Mouse (Mus musculus) left cerebral cortex, adult 8-10 months (tissue): ENCODE measurements around the gene Gm26938. TPM values are rescaled to one million over a fixed set of nuclear protein-coding genes. Genes with fewer than 3 reads are reported as not detected.
A peak's percentile ranks its signal among the peaks of the same experiment; 100 is the strongest.

Experiments
- DNase-seq, 2 experiments: peaks; one replicate each; pipeline ENCODE4 v3.0.0; 2022; ENCODE audit warnings: low spot score in 2 of 2
- total RNA-seq, 4 experiments: library from RNA; stranded (reverse); gene quantifications; 2 replicates each; pipeline ENCODE4 v1.2.4; 2022

The Gm26938 gene
- not detected for total RNA-seq

DNA sequence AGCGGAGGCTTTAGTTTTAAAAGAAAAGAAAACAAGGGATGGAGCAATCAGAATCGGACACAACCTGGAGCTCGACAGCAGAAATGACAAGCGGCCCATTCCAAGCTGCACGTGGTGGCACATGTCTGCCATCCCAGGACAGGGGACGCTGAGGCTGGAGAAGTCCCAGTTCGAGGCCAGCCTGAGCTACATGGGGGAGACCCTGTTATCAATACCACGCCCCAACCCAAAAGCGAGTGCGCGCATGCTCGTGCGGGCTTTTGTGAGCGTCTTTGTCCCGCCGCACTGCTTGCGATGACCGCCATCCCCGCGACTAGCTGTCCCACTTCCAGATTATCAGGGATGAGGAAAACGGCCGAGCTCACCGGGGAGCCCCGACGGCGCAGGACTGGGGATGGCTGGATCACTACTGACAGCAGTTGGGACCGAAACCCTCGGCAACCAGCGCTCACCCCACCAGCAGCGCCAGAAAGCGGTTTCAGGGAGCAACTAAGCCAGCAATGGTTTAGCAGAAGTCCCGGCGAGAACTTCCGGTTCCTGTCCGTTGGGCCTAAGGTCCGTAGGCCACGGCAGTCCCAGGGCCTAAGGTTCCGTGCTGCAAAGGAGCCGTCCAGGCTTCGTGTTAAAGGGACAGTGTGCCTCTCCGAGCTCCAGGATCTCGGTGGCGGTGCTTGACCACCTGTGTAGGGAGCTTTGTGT lies at the start of gene Gm26938, which contains the start of gene Psmg3:
Gene Gm26938, minus strand, starts transcription at position 51 of the 699 bp plus-strand sequence.
Gene Psmg3, minus strand, starts transcription at position 529 of the 699 bp plus-strand sequence.
- DNase-seq: peak; percentile 77 to 98

DNA sequence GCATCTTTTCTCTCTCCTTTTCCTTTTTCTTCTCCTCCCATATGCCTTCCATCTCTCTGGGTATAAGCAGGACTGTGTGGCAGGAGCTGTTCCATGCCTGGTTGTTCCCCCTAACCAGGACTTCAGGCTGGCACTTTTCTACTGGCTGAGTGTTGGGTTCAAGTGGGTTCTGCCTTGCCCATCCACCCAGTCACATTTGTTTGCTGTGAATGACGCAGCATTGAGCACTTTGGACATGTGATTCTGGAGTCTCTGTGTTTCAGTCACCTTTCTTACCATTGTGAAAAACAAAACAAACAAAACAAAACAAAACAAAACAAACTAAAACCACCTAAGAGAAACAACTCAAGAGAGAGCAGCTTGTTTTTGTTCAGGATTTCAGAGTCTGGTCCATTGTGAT lies 45.3 kb upstream of the Gm26938 start:
- DNase-seq: no peak

DNA sequence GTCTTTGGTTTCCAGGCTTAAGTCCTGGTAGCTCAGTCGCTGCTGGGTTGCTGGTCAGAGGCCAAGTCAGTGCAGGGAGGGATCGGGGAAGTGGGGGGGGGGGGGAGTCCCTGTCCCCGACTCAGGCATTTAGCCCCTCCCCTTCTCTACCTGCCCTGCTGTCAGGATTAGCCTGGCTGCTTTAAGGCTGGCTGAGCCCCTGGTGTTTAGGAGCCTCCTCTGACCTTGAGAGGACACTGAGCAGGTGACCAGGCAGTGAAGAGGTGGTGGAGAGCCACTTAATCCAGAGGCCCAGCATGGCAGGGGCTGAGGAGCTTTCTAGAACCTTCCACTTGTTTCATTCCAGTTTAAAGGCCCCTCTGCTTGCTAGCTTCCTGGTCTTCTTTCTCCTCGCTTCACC lies 44.7 kb upstream of the Gm26938 start:
- no peak for DNase-seq

DNA sequence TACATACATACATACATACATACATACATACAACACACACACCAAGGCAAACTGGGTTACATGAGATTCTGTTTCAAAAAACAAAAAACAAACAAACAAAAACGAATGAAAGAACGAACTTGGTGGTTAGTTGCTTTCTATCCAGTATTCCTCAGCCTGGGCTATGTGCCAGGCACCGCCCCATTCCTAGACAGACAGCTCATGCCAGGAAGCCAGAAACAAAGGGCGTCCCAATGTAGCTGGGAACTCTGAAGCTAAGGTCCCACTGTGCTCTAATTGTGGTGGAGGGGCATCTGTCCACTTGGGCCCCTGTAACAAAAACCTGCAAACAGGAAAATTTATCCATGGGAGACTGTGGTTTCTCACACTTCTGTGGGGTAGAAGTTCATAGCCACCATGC lies 36.6 kb upstream of the Gm26938 start:
- DNase-seq: no peak

DNA sequence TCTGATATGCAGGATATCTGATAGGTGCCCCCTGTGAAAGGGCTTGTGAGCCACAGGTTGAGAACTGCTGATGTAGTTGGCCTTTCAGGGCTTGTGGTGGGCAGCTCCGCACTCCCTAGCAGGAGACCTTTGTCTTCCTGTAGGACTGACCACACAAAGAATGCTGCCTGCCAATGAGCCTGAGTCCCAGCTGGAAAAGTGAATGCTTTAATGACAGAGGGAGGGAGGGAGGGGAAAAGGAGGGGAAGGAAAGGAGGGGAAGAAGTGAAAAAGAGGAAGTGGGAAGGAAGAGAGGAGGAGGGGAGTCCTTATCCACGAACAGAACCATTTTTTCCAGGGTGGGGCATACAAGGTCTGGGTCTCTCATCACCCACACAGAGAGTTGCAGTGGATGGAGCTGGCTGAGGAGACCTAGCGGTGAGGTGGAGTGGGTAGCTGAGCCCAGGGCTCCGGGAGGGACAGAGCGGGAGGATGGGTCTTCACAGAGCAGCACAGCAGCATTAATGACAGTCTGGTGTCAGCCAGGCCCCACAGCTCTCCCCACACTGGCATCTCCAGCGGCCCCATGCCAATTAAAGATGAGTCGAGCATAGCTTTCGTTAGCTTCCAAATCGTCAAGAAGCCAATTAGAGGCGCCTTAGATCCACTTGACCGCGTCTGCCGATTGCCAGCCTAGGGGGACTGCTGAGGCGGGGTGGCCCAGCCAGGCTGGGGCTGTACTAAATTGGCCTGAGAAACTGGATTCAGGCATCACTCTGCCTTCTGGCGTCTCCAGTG lies 34.3 kb upstream of the Gm26938 start:
- no peak for DNase-seq

DNA sequence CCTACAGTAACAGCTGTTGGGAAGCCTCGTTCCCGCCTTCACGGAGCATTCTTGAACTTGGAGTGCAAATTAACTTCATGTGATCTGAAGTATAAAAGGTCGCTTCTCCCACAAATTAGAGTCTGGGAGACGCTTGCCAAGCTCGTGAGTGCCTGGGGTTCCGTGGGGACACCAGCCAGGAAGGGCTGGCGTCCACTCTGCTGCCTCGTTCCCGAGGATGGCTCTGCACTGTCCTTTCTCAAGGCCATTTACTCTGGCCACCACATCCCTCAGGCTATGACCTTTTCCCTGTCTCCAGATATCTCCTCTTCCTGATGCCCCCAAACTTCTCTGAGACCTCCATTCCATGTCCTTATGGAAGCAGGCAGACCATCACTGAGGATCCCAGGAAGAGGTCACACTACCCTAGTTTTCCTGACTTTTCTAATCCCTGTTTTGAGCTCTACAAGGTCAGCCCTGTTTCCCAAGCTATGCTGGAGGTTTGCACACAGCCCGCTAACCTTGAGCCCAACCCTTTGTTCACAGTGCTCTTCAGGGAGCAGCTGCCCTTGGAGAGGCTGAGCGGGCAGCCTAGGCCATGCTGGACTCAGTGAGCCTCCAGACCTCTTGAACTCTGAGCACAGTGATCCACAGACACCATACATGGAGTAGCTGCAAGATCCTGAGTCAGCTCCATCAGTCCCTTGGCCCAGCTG lies 23.6 kb upstream of the Gm26938 start:
- DNase-seq: no peak

DNA sequence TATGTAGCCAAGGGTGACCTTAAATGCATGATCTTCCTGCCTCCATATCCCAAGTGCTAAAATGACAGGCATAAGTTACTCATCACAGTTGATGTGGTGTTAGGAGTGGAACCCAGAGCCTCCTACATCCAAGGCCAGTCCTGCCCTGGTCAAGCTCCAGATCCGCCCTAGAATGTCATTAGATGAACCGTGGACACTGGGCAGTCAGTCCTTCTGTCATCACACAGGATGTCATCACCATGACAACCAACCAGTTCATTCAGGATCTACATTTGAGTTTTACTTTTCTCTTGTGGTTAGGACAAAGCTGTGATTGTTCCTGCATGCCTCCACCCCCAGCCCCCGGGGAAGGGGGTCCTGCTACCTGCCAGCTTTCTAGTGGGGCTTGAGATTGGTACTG lies 12.9 kb upstream of the Gm26938 start:
- DNase-seq: no peak

DNA sequence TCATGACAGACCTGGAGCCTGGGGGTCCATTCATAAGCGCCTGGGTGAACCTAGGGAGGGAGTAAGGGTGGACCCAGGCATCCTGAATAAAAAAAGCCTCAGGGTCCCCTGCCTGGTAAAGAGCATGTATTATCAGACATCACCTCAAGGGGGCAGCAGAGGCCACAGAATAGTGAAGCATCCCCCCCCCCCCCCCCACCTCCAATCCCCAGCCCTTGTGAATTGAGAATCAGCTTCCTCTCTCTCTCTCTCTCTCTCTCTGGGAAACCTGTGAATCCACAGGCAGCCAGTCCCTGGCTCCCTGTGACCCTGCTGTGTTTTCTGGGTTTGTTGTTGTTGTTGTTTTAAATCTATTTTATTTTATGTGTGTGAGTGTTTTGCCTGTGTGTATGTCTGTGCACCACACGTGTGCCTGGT lies 12.3 kb upstream of the Gm26938 start:
- no peak for DNase-seq

DNA sequence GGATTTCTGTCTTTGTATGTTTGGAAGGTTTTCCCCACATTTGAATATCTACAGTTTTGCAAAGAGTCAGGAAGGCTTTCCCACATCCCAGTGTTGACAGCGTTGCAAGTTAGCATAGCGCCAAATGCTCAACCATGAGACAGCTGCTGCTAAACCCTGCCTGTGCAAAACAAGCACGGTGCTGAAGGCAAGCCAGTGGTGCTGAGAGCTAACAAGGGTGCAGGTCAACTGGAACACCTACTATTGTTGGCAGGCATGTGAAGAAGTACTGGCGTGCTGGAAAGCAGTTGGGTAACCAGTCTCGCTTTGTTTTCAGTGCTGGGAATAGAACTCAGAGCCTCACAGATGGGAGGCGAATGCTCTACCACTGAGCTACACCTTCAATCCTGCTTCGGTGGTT lies 9.5 kb upstream of the Gm26938 start:
- DNase-seq: no peak

DNA sequence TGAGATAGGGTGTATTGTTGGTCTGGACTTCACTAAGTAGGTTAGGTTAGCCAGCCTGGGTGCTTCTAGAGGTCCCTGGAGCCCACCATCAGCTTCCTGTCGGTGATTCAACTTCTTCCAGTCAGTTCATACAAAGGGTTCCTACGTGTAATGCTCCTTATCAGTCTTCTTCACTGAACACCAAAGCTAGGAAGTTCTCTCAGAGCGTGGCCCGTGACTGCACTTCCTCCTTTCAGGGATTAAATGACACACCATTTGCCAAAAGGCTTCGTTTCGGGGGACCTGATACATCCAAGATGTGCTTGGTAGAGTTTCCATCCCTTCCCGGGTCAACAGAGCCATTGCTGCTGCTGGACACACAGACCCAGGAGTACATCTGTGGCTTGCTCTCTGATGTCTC lies 5.9 kb upstream of the Gm26938 start:
- DNase-seq: no peak

DNA sequence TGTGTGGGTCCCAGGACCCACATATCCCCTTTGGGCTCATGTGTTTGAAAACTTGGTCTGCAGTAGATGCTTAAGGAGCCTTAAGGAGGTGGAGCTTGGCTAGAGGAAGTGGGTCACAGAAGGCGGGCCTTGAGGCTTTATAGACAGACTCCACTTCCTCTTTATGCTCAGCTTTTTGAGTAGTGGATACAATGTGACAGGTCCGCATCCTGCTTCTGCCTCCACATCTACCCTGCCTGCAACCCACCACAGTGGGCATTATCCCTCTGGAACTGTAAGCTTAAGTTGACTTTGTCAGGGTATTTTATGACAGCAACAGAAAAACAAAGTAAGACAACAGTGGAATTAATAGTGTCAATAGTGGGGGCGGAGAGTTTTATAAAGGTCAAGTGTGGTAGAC lies 4.5 kb upstream of the Gm26938 start:
- DNase-seq: no peak

DNA sequence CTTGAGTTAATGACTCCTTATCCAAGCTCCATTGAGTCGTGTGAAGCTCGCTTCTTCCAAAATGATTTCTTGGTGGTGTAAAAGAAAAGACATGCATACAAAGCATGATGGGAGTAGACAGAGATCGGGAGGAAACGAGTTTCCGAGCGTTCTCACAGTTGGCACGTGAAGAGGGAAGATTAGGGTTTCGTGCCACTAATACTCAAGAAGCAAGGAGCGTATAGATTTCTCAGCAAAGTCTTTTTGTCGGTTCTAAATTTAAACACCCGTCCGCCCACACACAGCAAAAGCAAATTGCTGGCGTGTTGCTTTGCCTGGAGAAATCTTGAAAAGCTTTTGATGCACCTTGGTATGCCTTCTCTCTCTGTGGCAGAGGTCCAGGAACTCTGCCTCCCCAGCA lies 3.2 kb upstream of the Gm26938 start:
- DNase-seq: peak in 1 of 2 experiments; percentile 50

DNA sequence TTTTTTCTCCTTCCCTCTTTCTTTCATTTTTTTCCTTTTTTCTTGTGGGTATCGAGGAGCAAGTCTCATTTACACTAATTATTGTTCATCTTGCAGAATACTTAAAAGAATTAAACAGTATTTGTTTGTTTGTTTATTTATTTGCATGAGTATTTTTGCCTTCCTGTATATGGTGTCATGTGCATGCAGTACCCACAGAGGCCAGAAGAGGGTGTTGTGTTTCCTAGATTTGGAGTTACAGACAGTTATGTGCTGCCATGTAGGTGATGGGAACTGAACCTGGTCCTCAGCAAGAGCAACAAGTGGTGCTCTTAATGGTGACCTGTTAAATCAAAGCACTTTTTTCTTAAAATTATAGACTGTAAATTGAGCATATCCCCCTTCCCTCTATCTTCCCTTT lies 1.4 kb upstream of the Gm26938 start:
- DNase-seq: no peak

DNA sequence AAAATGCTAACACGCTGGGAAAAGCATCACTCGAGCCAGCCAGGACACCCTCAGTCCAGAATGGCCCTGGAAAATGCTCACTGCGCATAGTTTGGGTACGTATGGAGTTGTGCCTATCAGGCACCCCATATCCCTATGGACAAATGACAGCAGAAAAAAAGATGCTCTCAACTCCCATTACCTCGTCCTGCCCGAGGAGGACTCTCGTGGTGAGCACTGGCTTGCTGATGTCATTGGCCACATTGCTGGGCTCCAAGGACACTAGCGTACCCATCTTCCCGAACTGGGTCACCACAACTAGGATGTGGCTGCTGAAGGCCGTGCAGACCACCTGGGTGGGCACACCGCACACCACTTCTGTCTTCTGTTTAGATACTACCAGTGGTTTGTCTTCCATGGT lies 260 bp downstream of the Gm26938 start:
- no peak for DNase-seq

DNA sequence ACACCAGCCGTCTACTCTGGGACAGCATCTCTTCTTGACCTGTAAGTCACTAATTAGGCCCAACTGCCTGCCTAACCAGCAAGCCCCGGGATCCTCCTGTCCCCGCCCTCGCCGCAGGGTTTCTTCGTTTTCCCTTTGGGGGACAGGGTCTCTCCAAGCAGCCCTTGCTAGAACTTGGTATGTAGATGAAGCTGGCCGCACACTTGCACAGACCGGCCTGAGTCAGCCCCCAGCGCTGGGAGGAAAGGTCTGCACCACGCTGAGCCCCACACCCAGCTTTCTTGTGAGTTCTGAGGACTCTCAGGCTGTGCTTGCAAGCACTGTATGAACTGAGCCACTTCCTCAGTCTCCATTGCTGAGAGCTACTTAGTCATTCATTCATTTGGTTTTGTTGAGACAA lies 1.7 kb downstream of the Gm26938 start:
- DNase-seq: no peak

DNA sequence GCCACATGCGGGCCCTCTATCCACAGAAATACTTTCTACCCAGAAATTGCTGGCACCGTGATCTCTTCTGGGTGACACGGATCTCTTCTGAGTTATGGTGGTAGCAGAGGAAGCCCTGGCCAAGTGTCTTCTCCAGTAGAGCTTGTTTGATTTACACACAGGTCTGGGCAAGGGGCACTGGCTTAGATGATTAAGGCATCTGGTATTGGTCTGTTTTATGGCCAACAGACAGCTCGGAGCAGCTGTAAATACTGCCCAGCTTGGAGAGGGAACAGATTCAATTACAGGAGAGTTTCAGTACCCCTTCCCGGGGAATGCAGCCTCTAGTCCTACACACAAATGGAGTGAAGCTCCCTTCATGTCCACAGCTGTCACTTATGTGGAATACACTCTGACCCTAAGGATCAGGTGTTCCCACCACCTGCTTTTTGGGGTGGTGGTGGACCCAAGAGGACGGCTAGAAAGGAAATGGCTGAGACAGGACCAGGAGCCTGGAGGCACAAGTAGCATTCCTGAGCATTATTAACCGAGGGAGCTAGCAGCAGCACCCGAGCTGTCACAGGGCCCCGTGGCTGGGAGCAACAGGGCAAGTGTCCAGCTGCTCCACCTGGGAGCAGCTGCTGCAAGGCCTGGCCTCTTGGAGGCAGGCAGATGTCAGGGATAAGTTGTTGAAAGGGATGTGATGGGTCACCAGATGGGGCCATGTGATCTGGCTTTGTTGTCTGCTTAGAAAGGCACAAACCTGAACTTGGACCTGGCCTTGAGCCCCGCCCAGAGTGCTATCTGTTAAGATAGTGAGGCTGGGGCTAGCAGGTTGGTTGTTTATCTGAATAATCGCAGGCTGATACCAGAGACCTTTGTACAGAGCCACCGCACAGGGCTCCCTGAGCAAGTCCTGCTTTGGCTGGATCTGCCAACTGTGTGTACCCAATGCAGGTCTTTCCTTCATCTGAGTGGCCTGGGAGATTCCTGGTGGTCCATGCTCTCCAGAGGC lies 4.4 kb downstream of the Gm26938 start:
- DNase-seq: no peak

DNA sequence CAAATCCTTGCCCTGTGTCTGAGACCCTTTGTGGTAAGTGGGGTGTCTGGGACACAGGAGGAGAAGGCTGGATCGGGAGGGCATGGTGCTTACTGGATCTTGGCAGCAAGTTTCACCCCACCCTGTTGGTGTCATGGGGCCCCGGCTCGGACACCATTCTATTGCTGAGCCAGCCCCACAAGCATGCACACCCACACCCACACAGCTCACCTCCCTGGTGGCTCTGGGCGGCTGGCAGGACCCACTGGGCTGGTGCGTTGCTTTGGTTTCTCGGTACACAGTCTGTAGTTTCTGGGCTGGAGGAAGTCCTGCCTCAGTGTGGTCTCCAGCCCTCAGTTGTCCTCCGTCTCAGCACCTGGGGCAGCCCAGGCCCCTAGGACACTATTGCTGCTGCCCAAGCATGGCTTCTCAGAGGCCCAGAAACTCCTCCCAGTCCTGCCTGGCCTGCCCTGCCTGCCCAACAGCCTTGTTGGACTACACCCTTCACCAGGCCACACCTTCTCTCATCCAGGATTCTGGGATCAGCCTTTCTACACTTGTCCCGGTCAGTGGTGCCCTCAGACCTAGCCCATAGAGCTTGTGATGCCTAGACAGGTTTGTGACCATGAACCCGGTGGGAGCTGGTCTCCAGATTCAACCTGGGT lies 6.5 kb downstream of the Gm26938 start, which contains the start of gene Tmem184a:
Gene Tmem184a, minus strand, starts transcription at position 380 of the 644 bp plus-strand sequence.
- no peak for DNase-seq

DNA sequence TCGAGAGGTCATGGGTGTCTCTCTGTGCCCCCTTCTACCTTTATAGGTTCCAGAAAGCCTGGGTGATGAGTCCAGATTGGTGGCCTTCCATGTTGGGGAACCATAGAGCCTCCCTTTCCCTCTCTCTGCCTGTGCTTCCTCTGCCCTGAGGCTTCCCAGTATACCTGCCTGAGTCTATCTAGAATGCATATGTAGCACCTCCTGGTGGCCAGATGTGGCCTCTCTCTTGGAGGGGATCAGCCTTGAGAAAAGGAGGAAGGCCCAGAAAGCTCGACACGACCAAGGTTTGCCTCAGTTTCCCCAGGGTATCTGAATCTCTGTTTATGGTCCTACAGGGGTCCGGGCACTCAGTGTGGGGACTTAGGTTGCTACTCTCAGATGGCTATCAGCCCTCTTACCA lies 7.4 kb downstream of the Gm26938 start:
- no peak for DNase-seq

DNA sequence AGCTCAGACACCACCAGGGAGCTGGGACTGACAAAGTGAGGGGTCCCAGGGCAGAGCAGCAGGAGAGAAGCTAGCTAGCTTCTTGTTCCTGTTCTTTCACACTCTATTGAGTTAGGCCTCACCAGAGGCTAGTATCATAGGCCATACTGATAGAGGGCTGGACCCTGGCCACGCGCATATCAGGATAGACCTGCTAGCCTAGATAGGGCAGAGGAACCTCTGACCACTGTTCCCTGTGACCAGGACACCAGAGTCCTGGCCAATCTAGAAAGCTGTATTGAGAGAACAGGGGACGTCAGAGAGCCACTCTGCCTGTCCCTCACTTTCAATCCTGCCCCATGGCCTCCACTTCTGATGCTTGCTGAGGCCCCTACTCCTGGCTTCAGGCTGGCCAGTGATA lies 8.2 kb downstream of the Gm26938 start:
- no peak for DNase-seq

DNA sequence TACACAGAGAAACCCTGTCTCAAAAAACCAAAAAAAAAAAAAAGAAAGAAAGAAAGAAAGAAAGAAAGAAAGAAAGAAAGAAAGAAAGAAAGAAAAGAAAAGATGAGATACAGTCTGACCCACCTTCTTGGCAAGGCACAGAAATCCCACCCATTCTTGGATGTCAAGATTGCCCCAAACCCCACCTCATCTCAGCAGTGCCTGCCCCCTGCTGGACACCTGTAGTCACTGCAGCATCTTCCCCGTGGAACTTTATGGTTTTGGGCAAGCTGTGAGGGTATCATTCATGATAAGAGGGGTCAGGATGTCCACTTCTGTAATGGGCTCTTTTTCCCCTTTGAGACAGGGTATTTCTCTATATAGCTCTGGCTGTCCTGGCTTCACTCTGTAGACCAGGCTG lies 8.9 kb downstream of the Gm26938 start:
- DNase-seq: no peak

DNA sequence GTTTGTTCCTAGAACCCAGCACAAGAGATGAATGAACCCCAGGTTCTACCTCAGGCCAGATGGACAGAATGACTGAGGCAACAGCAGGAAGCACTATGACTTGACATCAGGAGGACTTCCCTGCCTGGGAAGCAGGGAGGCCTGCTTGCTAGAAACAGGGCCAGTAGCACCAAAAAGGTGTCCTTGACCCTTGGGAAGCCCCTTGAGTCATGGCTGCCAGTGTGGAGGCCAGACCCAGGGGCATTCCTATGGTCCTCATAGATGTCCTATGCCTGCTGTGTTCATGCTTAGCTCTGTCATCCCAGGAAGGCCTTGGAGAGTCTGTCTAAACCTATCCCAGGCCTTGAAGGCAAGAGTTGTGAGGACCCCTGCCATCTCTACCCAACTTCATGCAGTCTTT lies 9.8 kb downstream of the Gm26938 start:
- no peak for DNase-seq
